Mouse (Mus musculus) neural tube, embryonic 14.5 days (tissue): Measurements from ENCODE around the gene Tmub1. TPM values are rescaled to one million over a fixed set of nuclear protein-coding genes. Genes with fewer than 3 reads are reported as not detected.
A peak's percentile ranks its signal among the peaks of the same experiment; 100 is the strongest.
"Not testable (repeated sequence)": the region's sequence is repeated elsewhere in the genome, so short reads cannot be mapped to it uniquely, and the experiment has no call there.

Experiments used
- ATAC-seq: fragments of 200-750 bp; cut with Nextera tagmentation; 2 replicates; pipeline ENCODE4 v1.8.0; 2017; ENCODE audit warnings: low read depth, mild to moderate bottlenecking, moderate TSS enrichment, moderate library complexity
- H3K27ac ChIP-seq: fragments of 300-500 bp; sonication (generic); 2 replicates; pipeline ENCODE4 v1.5.1; 2014; ENCODE audit warnings: low read depth, mild to moderate bottlenecking, control low read depth, low read length, moderate library complexity, mixed read lengths
- H3K27me3 ChIP-seq: fragments of 300-500 bp; sonication (generic); 2 replicates; pipeline ENCODE4 v1.6.1; 2014; ENCODE audit warnings: low read length; ENCODE audit not compliant: control insufficient read depth, insufficient read depth
- H3K36me3 ChIP-seq: fragments of 300-500 bp; sonication (generic); 2 replicates; pipeline ENCODE4 v1.6.1; 2014; ENCODE audit warnings: low read length, mixed read lengths; ENCODE audit not compliant: control insufficient read depth, insufficient read depth
- H3K4me1 ChIP-seq: fragments of 300-500 bp; sonication (generic); 2 replicates; pipeline ENCODE4 v1.6.1; 2014; ENCODE audit warnings: low read length; ENCODE audit not compliant: control insufficient read depth, insufficient read depth
- H3K4me2 ChIP-seq: fragments of 300-500 bp; sonication (generic); 2 replicates; pipeline ENCODE4 v1.6.1; 2014; ENCODE audit warnings: mild to moderate bottlenecking, low read depth, low read length, control low read depth
- H3K4me3 ChIP-seq: fragments of 300-500 bp; sonication (generic); 2 replicates; pipeline ENCODE4 v1.5.1; 2014; ENCODE audit warnings: low read depth, low read length, control low read depth, mixed read lengths
- H3K9ac ChIP-seq: fragments of 300-500 bp; sonication (generic); replicated peaks from 2 replicates; pipeline ENCODE4 v1.6.1; 2014; ENCODE audit warnings: low read depth, mild to moderate bottlenecking, control low read depth, low read length, mixed read lengths
- H3K9me3 ChIP-seq: fragments of 300-500 bp; sonication (generic); 2 replicates; pipeline ENCODE4 v1.6.1; 2016; ENCODE audit warnings: low read length; ENCODE audit not compliant: control insufficient read depth
- WGBS: fragments of 180-500 bp; shearing (Covaris S2); extraction: QIAGEN DNeasy Blood & Tissue Kit; methylation state at CpG from one replicate; pipeline ENCODE4 v1.1.7; 2014; 5-methylcytosine and 5-hydroxymethylcytosine counted together
- polyA plus RNA-seq: library from polyadenylated mRNA; unstranded; fragments of >200 nt; fragmentation: Nextera tagmentation; extraction: Ambion mirVana; gene quantifications from 2 replicates; pipeline ENCODE4 v1.2.1, GENCODE M21; 2014

Tmub1 gene
- polyA plus RNA-seq, 1 experiment from 2014 or later, result 68.0 TPM

DNA sequence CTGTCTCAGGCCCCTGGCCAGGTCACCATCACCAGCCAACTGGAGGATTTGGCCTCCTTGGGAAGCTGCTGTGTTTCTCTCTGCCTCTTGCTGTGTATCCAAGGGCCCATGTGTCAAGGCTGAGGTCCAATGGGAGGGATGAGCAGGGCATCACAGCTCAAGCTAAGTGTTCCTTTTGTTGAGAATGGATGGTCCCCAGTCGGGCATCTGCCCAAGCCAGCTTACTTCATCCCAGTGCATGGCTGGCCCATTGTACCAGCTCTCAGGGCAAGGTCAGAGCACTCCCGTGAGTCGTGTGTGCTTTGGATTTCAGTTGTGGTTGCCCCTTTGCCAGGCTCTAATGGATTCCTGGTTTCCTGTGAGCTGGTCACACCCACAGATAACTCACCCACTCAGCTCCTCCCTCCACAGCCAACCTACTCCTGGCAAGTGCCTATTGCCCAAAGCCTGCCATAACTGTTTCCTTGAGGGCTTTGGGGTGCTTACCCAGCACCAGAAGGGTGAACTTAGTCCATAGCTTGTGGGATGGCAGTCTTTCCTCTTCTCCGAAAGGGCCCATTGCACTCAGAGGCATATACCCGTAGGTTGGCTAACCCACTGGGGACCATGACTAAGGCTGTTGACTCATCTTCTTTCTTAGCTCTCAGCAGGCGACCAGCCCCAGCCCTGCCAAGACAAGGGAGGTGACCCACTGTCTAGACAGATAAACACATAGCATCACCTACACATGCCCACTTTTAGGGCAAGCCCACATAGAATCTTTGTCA is 42.9 kb downstream of the Tmub1 start:
- peaks cover 22% of the 10 kb centered on the region for H3K36me3 ChIP-seq
- no peaks in the 10 kb centered on the region for H3K27me3 ChIP-seq
- no peaks in the 10 kb centered on the region for H3K9me3 ChIP-seq
- ATAC-seq, result no peak
- WGBS, result 91% methylated on average over 6 of the region's 6 CpGs
- no peak overlapping the region for H3K9ac ChIP-seq
- H3K4me2 ChIP-seq, result no peak overlapping the region
- no peak overlapping the region for H3K27ac ChIP-seq
- H3K4me1 ChIP-seq, result no peaks in the 10 kb centered on the region
- H3K4me3 ChIP-seq, result no peak overlapping the region

DNA sequence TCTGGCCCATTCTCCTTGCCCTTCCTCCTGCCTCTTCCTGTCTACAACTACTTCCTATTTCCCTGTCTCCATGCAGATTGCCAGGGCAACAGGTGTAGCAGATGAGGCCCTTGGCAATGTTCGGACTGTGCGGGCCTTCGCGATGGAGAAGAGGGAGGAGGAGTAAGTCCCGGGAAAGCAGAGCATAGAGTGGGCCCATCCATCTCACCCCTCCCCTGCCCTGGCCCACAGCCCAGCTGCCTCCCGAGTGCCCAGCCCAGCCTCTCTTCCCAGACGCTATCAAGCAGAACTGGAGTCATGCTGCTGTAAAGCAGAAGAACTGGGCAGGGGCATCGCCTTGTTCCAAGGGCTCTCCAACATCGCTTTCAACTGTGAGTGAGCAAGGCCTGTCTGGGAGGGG is 45.7 kb downstream of the Tmub1 start:
- Histone ChIP-seq H3K36me3 (peaks cover 14% of the 10 kb centered on the region), H3K4me2 (no peak overlapping the region), H3K27me3 (no peaks in the 10 kb centered on the region), H3K4me3 (no peak overlapping the region), H3K9me3 (no peaks in the 10 kb centered on the region), H3K4me1 (no peaks in the 10 kb centered on the region), H3K9ac (no peak overlapping the region), H3K27ac (no peak overlapping the region)
- WGBS, result 57% methylated on average over 9 of the region's 9 CpGs
- ATAC-seq, result peak; percentile 64; the same call in 1 of the 2 replicates

DNA sequence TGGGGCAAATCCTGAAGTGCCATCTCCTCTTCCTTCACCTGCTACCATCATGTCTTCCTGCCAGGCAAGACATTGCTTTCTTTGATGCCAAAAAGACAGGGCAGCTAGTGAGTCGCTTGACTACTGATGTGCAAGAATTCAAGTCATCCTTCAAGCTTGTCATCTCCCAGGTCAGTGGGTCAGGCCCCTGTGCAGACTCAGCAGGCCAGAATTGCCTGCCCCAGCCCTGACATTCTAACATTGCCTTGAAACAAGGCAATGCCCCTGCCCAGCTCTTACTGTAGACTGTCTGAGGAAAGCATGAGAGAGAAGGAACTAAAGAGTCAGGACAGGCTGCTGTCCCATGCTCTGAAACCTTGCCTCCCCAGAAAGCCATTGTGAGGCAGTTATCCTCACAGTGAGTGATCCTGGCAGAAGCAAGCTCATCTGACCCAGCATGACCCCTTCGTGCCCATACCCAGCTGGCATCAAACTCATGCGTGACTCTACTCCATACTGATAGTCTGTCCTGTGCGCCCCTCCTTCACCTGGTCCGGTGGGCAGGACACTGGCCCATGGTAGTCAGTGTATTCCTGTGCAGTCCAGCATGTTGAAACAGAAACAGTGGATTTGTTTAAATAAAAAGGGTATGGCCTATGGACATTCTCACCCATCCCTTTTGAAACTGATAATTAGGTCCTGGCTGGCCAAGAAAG is 46.6 kb downstream of the Tmub1 start:
- Histone ChIP-seq H3K4me3 (no peak overlapping the region), H3K27ac (no peak overlapping the region), H3K9me3 (no peaks in the 10 kb centered on the region), H3K27me3 (no peaks in the 10 kb centered on the region), H3K36me3 (peaks cover 13% of the 10 kb centered on the region), H3K4me1 (no peaks in the 10 kb centered on the region), H3K9ac (no peak overlapping the region), H3K4me2 (no peak overlapping the region)
- 94% methylated on average over 5 of the region's 5 CpGs for WGBS
- ATAC-seq, result no peak

DNA sequence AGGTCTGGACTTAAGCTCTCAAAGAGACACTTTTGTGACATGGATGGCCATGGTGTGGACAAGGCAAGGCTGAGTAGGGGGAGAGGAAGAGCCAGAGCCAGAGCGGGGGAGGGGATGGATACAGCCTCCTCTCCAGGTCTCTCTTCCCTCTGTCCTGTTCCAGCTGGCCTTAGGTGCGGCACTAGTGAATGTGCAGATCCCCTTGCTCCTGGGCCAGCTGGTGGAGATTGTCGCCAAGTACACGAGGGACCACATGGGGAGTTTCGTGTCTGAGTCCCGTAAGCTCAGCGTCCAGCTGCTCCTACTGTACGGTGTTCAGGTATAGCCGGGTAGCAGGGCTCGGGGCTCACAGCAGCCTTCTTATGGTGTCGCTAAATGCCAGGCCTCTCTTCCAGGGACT is 47.3 kb downstream of the Tmub1 start:
- Histone ChIP-seq H3K4me1 (no peaks in the 10 kb centered on the region), H3K9me3 (no peaks in the 10 kb centered on the region), H3K4me2 (no peak overlapping the region), H3K9ac (no peak overlapping the region), H3K27me3 (no peaks in the 10 kb centered on the region), H3K27ac (no peak overlapping the region), H3K36me3 (peaks cover 13% of the 10 kb centered on the region), H3K4me3 (no peak overlapping the region)
- ATAC-seq, result no peak
- 90% methylated on average over 11 of the region's 11 CpGs for WGBS

DNA sequence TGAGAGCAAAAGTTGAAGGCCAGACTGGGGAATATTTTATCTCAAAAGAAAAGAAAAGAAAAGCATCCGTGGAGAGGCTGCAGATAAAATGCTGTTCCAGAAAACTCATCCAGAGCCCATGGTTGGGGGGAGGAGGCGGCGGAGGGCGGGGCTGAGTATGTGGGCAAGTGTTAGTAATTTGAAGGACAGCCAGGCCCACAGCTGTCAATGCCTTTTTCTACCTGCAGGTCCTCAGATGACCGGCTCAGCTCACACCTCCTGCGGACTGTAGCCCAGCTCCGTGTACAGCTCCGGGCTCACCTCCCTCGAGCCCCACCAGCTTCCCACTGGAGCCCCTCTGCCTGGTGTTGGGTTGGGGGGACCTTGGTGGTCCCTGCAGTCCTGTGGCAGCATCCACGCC is 48.0 kb downstream of the Tmub1 start:
- ATAC-seq, result no peak
- peaks cover 13% of the 10 kb centered on the region for H3K36me3 ChIP-seq
- H3K4me1 ChIP-seq, result peaks cover 3% of the 10 kb centered on the region; the same call in 1 of the 2 replicates
- no peak overlapping the region for H3K4me2 ChIP-seq
- 94% methylated on average over 10 of the region's 10 CpGs for WGBS
- H3K9me3 ChIP-seq, result no peaks in the 10 kb centered on the region
- H3K27me3 ChIP-seq, result no peaks in the 10 kb centered on the region
- H3K4me3 ChIP-seq, result no peak overlapping the region
- no peak overlapping the region for H3K27ac ChIP-seq
- no peak overlapping the region for H3K9ac ChIP-seq

DNA sequence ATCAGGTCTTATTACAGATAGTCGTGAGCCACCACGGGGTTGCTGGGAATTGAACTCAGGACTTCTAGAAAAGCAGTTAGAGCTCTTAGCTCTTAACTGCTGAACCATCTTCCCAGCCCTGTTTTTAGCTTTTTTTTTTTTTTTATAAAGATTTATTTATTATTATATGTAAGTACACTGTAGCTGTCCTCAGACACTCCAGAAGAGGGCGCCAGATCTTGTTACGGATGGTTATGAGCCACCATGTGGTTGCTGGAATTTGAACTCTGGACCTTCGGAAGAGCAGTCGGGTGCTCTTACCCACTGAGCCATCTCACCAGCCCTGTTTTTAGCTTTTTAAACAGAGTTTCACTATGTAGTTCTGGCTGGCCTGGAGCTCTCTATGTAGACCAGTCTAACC is 51.4 kb downstream of the Tmub1 start:
- WGBS, result 93% methylated on average over 6 of the region's 6 CpGs
- H3K27me3 ChIP-seq, H3K4me3 ChIP-seq, H3K4me1 ChIP-seq, ATAC-seq, H3K36me3 ChIP-seq, H3K9ac ChIP-seq, H3K4me2 ChIP-seq, H3K27ac ChIP-seq, H3K9me3 ChIP-seq: not testable (repeated sequence)

Other genes starting within 250 kb of the Tmub1 start
- 13.6 and 17.0 TPM in 2 replicates for gene Kcnh2, start 96.2 kb downstream of the Tmub1 start, polyA plus RNA-seq
- 4.2 and 9.6 TPM in 2 replicates for gene Nos3, start 83.0 kb downstream of the Tmub1 start, polyA plus RNA-seq
- gene Atg9b, start 55.7 kb downstream of the Tmub1 start, polyA plus RNA-seq, result 2.0 and 2.2 TPM in 2 replicates
- 47.2 and 47.7 TPM in 2 replicates for gene Abcb8, start 54.2 kb downstream of the Tmub1 start, polyA plus RNA-seq
- gene Asic3, start 34.5 kb downstream of the Tmub1 start, polyA plus RNA-seq, result 0.58 and 3.0 TPM in 2 replicates
- gene Cdk5, start 24.3 kb downstream of the Tmub1 start, polyA plus RNA-seq, result 119 and 126 TPM in 2 replicates
- gene Slc4a2, start 24.0 kb downstream of the Tmub1 start, polyA plus RNA-seq, result 11.2 and 13.8 TPM in 2 replicates
- 93.2 and 97.7 TPM in 2 replicates for gene Fastk, start 2.6 kb downstream of the Tmub1 start, polyA plus RNA-seq
- 59.3 and 63.6 TPM in 2 replicates for gene Agap3, start 4.3 kb upstream of the Tmub1 start, polyA plus RNA-seq
- 3.5 and 5.8 TPM in 2 replicates for gene Gbx1, start 79.3 kb upstream of the Tmub1 start, polyA plus RNA-seq
- gene Asb10, start 93.1 kb upstream of the Tmub1 start, polyA plus RNA-seq, result 0.17 and 0.45 TPM in 2 replicates
- 0.14 and 0.16 TPM in 2 replicates for gene 4931409K22Rik, start 109.0 kb upstream of the Tmub1 start, polyA plus RNA-seq
- gene Abcf2, start 129.6 kb upstream of the Tmub1 start, polyA plus RNA-seq, result 80.3 and 89.8 TPM in 2 replicates
- gene Chpf2, start 138.9 kb upstream of the Tmub1 start, polyA plus RNA-seq, result 13.3 and 13.6 TPM in 2 replicates
- gene Smarcd3, start 176.6 kb upstream of the Tmub1 start, polyA plus RNA-seq, result 139 and 179 TPM in 2 replicates
- gene Nub1, start 237.7 kb upstream of the Tmub1 start, polyA plus RNA-seq, result 56.2 and 57.9 TPM in 2 replicates